Mouse (Mus musculus) bone marrow, adult 2 months (tissue): Measurements from ENCODE around the gene Acox1. TPM values are rescaled to one million over a fixed set of nuclear protein-coding genes. Genes with fewer than 3 reads are reported as not detected.

Experiments used
- H3K27ac ChIP-seq: fragments of 200-500 bp; 2 replicates; pipeline ENCODE4 v1.5.1; 2012; ENCODE audit warnings: low read depth, mild to moderate bottlenecking, control low read depth, inconsistent platforms, low read length; ENCODE audit not compliant: control insufficient read depth, poor library complexity, insufficient read depth
- H3K4me1 ChIP-seq: fragments of 200-500 bp; 2 replicates; pipeline ENCODE4 v1.6.1; 2011; ENCODE audit warnings: low read length; ENCODE audit not compliant: control insufficient read depth, insufficient read depth
- H3K4me3 ChIP-seq: fragments of 200-500 bp; replicated peaks from 2 replicates; pipeline ENCODE3; 2011; ENCODE audit warnings: mild to moderate bottlenecking, low read depth, low read length, control low read depth; ENCODE audit not compliant: control insufficient read depth
- CTCF ChIP-seq: fragments of 200-500 bp; IDR thresholded peaks from 2 replicates; pipeline ENCODE4 v1.5.1; 2011; ENCODE audit warnings: low read length, control low read depth; ENCODE audit not compliant: control insufficient read depth, insufficient read depth
- POLR2A ChIP-seq: fragments of 200-500 bp; IDR thresholded peaks from 2 replicates; pipeline ENCODE4 v1.6.1; 2011; ENCODE audit warnings: low read depth, mild to moderate bottlenecking, control low read depth, low read length, borderline replicate concordance; ENCODE audit not compliant: control insufficient read depth
- WGBS: fragments of 180-500 bp; shearing (Covaris S2); methylation state at CpG from one replicate; pipeline ENCODE4 v1.1.7; 2018; 5-methylcytosine and 5-hydroxymethylcytosine counted together
- polyA plus RNA-seq: library from polyadenylated mRNA; stranded (reverse); fragments of >200 nt; gene quantifications from 2 replicates; pipeline ENCODE4 v1.2.4, GENCODE M21; 2011; ENCODE audit warnings: low replicate concordance; ENCODE audit not compliant: missing spikeins, insufficient read depth, insufficient read length

Acox1 gene
- polyA plus RNA-seq, 1 experiment = 20.0 TPM

DNA sequence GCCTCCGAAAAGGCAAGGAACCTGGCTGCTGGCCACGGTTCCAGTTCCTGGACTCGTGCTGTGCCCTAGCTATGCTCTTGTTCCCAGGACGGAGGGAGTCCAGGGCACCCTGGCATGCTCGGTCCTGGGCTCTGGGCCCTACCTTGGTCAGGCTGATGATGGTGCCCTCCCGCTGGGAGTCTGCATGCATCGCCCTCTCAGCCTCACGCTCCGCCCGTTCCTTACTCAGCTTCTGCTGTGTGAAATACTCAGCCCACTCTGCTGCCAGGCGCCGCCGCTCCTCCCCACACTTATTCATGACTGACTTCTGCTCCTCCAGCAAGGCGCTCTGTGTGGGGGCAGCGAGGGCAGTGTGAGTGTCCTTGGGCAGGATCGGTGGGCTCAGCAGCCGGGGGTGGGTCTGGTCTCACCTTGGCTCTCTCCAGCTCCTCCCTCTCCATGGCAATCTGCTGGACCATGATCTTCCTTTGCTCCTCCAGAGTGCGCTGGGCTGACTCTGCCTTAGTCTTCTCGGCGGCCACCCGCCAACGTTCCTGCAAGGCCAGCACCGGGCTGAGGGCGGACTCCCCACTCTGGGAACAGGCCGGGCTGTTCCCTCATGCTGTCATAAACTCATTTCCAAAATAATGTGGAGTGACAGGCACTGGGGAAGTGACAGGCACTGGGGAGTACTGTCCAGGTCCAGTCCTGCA, 52.4 kb downstream of the Acox1 start:
- WGBS = 89% methylated on average over 25 of the region's 25 CpGs
- Histone ChIP-seq H3K4me3 (no peak overlapping the region), H3K27ac (0 out of 2 replicates have a peak overlapping the region, but pooled peaks have one; percentile 5)

DNA sequence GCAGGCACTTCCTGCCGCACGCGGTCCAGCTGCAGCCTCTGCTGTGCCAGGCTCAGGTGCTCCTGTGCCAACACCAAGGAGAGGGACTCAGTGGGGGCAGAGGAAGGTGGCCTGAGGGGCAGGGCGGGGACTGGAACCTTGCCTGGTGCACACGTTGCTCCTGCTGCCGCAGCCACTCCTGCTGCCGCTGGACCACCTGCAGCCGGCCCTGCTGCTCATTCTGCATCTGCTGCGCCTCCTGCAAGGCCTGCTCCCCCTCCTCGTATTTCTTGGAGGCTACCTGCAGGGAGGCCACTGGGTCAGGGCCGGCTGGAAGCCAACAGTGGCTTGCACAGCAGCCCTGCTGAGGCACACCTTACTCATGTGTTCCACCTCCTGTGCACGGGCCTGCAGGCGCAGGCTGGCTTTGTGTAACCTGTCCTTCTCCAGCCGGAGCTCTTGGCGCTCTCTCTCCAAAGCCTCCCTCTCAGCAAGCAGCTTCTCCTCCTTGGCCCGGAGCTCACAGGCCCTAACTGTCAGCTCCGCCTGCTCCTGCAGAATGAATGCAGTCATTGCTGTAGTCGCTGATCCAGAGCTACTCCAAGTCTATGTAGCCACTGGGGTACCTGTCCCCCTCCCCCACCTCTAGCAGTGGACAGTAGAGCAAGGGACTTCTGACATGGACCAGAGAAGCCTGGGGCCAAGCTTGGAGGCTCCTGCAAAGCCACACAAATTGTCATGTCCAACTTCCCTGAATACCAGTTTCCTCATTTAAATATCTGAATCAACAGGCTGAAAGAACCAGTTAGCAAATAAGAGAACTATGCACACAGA, 53.2 kb downstream of the Acox1 start:
- no peak for TF ChIP-seq POLR2A
- no peak for TF ChIP-seq CTCF
- no peak overlapping the region for H3K4me3 ChIP-seq
- WGBS = 87% methylated on average over 18 of the region's 18 CpGs
- no peak overlapping the region for H3K27ac ChIP-seq
- H3K4me1 ChIP-seq = peaks cover 9% of the 10 kb centered on the region

More for the DNA sequence above, 52.4 kb downstream of the Acox1 start:
- no peak for TF ChIP-seq POLR2A
- H3K4me1 ChIP-seq = peaks cover 10% of the 10 kb centered on the region

DNA sequence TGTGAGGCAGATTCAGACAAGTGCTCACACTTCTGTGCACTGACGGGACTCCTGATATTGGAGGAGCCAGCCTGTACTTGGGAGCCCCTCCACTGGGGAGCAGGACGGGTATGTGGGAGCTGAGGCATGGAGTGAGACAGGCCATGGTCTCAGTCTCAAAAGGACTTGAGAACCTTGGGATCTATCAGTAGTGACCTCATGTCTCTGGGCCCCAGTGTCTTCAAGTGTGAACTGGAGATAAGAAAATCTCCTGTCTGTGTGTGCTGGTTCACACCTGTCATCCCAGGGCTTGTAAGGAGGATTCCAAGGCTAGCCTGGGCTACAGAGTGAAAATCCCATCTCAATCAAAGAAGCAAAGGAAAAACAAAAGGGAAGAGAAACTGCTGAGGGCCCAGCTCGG, 55.4 kb downstream of the Acox1 start:
- H3K27ac ChIP-seq = no peak overlapping the region

DNA sequence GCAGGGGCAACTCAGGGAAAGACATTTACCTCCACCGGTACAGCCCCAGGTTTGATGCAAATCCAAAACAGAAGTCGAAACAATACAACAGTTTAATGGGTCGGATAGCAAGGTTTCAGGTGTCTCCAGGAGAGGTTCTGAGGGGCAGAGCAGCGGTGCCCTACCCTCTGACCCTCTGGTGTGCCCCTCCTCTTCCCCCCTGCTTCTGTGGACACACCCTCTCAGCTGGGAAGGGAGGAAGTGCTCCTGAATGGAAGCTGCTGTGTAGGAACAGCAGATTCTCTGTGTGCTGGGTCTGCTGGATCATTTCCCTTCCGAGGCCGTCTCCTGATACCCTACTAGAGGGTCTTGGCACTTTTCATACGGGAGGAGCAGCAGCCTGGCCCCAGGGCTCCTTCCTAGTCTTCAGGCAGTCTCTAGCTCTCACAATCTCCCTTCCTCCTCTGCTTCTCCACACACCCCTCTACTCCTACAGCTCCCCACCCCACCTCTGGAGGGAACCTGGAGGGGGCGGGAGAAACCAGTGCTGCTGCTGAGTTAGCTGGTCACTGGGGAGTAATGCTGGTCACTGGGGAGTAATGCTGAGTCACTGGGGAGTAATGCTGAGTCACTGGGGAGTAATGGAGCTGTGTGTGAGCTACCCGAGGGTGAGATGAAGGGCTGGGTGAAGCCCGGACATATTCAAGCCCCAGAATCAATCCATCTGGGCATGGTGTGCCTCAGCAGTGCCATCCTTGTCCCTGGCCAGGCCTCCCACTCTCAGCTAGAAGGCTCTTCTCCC, 56.4 kb downstream of the Acox1 start:
- H3K4me1 ChIP-seq = peaks cover 7% of the 10 kb centered on the region
- 73% methylated on average over 10 of the region's 10 CpGs for WGBS
- TF ChIP-seq CTCF (no peak), POLR2A (no peak)
- no peak overlapping the region for H3K4me3 ChIP-seq
- H3K27ac ChIP-seq = peak overlapping the region; percentile 26

More for the DNA sequence above, 55.4 kb downstream of the Acox1 start:
- TF ChIP-seq CTCF (no peak), POLR2A (no peak)
- Histone ChIP-seq H3K4me3 (no peak overlapping the region), H3K4me1 (peaks cover 7% of the 10 kb centered on the region)
- WGBS = 86% methylated on average over 3 of the region's 3 CpGs

DNA sequence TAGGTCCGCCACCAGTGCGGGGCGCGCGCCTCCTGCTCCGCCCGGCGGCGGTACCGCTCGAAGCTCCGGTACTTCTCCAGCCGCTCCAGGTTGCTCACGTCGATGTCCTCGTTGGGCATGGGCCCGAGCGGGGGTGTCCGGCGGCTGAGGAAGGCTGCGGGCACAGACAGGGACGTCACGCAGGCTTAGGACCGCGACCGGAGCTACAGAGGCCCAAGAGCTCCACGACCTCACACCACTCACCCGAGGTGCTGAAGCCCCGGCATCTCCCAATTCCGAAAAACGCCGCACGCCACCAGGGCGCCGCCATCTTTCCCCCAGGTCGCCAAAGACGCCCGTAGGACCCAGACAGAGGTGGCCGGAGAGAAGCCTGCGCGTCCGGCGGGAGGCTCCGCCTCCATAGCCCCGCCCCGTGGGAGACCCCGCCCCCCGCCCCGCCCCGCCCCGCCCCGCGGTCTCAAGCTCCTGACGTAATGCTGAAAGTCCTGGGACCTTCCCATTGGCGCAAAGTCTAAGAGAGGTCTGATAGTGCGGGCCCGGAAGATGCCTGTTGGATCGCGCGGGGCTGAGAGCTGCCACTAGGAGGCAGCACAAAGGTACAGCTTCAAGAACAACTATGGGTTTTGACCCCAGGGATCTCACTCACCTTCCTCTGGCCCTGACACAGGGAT, 60.2 kb downstream of the Acox1 start, which contains the start of gene Mrpl38:
Gene Mrpl38, minus strand, starts transcription at position 401 of the 671 bp plus-strand sequence.
- TF ChIP-seq CTCF (peak; percentile 86), POLR2A (peak; percentile 8; the same call in 1 of the 2 replicates)
- H3K4me1 ChIP-seq = peaks cover 7% of the 10 kb centered on the region

DNA sequence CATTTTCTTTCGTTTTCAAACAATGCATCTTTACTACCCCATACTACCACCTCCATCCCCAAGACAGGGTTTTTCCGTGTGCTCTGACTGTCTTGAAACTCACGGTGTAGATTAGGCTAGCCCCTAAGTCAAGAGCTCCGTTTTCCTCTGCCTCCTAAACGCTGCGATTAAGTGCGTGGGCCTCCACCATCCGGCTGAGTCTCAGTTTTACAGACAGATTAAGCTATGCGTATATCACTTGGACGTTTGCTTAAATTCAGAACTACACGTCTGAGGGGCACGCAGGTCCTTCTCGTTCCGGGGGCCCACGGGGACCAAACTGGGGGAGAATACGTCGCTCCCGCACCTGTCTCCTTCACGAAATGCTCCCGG, 60.8 kb downstream of the Acox1 start:
- Histone ChIP-seq H3K4me1 (peaks cover 5% of the 10 kb centered on the region; the same call in 1 of the 2 replicates), H3K4me3 (peak overlapping the region; percentile 98), H3K27ac (peak overlapping the region; percentile 47; the same call in 1 of the 2 replicates)
- TF ChIP-seq POLR2A (no peak), CTCF (no peak)
- WGBS = 1% methylated on average over 20 of the region's 20 CpGs

More for the DNA sequence above, 60.2 kb downstream of the Acox1 start, which contains the start of gene Mrpl38:
- H3K4me3 ChIP-seq = peak within 1 kb of the TSS; percentile 98
- under 1% methylated on average over 59 of the region's 60 CpGs for WGBS
- peak within 1 kb of the TSS; percentile 47; the same call in 1 of the 2 replicates for H3K27ac ChIP-seq

DNA sequence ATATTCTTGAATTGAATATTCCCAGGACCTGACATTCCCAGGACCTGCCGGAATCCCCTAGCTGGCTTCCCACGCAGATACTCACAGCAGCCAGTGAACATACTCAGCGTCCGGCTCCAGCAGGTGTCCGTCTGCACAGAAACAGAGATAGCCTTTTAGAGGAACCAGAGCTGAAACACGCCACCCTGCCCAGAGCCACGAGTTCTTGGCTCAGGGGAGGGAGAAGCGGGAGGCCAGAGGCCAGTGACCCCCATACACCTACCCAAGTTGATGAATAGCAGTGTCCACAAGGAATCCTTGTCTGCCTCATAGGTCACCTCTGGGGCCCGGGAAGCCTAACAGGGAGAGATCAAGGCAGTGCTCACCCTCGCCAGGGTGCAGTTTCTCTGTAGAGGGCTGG, 64.7 kb downstream of the Acox1 start:
- no peak overlapping the region for H3K27ac ChIP-seq
- 87% methylated on average over 10 of the region's 10 CpGs for WGBS
- TF ChIP-seq POLR2A (no peak), CTCF (no peak)
- peaks cover 5% of the 10 kb centered on the region; the same call in 1 of the 2 replicates for H3K4me1 ChIP-seq
- no peak overlapping the region for H3K4me3 ChIP-seq
